Mouse (Mus musculus) limb, embryonic 12.5 days (tissue): ENCODE measurements around the gene Ralgds. TPM values are rescaled to one million over a fixed set of nuclear protein-coding genes. Genes with fewer than 3 reads are reported as not detected.

Source experiments
- ATAC-seq: fragments of 200-750 bp; cut with Nextera tagmentation; 2 replicates; pipeline ENCODE4 v1.8.0; 2017; ENCODE audit warnings: low read depth, moderate TSS enrichment; ENCODE audit not compliant: insufficient number of reproducible peaks, insufficient read depth, low FRiP score, low TSS enrichment
- H3K27ac ChIP-seq: fragments of 300-500 bp; sonication (generic); 2 replicates; pipeline ENCODE4 v1.5.1; 2016; ENCODE audit warnings: mild to moderate bottlenecking, moderate library complexity
- H3K27me3 ChIP-seq: fragments of 300-500 bp; sonication (generic); 2 replicates; pipeline ENCODE4 v1.6.1; 2016; ENCODE audit warnings: mild to moderate bottlenecking, moderate library complexity
- H3K36me3 ChIP-seq: fragments of 300-500 bp; sonication (generic); 2 replicates; pipeline ENCODE4 v1.6.1; 2016; ENCODE audit warnings: mild to moderate bottlenecking, moderate library complexity
- H3K4me1 ChIP-seq: fragments of 300-500 bp; sonication (generic); replicated peaks from 2 replicates; pipeline ENCODE4 v1.6.1; 2016
- H3K4me2 ChIP-seq: fragments of 300-500 bp; sonication (generic); 2 replicates; pipeline ENCODE4 v1.6.1; 2016; ENCODE audit warnings: mild to moderate bottlenecking, moderate library complexity
- H3K4me3 ChIP-seq: fragments of 300-500 bp; sonication (generic); replicated peaks from 2 replicates; pipeline ENCODE4 v1.5.1; 2016; ENCODE audit warnings: mild to moderate bottlenecking
- H3K9ac ChIP-seq: fragments of 300-500 bp; sonication (generic); replicated peaks from 2 replicates; pipeline ENCODE4 v1.6.1; 2016; ENCODE audit warnings: mild to moderate bottlenecking, moderate library complexity
- H3K9me3 ChIP-seq: fragments of 300-500 bp; sonication (generic); 2 replicates; pipeline ENCODE4 v1.6.1; 2016; ENCODE audit warnings: mild to moderate bottlenecking, moderate library complexity
- WGBS: fragments of 180-500 bp; shearing (Covaris S2); methylation state at CpG from one replicate; pipeline ENCODE4 v1.1.7; 2016; 5-methylcytosine and 5-hydroxymethylcytosine counted together
- polyA plus RNA-seq: library from polyadenylated mRNA; unstranded; fragments of >200 nt; fragmentation: Nextera tagmentation; extraction: Ambion mirVana; gene quantifications from 2 replicates; pipeline ENCODE4 v1.2.1, GENCODE M21; 2016

The Ralgds gene
- polyA plus RNA-seq, 1 experiment from 2014 or later, result 42.7 TPM

DNA sequence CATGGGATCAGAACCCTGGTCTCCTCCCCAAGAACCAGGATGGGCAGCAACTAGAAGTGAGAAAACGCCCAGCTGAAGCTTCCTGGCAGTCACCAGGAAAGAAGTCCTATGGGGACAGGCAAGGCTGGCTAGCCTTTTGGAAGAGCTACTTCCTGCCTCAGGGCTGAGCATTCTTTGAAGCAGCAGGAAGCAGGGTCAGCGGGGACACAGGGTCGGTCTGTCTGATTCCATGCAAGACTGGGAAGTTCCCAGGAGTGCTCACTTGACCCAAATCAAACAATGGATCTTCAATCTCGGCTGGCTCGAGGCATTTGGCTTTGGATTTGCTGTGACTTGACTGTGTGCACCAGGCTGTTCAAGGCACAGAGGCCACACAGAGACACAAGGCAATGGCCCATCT lies 53.6 kb downstream of the Ralgds start:
- peaks cover 19% of the 10 kb centered on the region for H3K4me1 ChIP-seq
- peaks cover 70% of the 10 kb centered on the region for H3K36me3 ChIP-seq
- no peak overlapping the region for H3K4me2 ChIP-seq
- WGBS, result 73% methylated on average over 5 of the region's 5 CpGs
- no peak overlapping the region for H3K27ac ChIP-seq
- ATAC-seq, result no peak
- H3K27me3 ChIP-seq, result no peaks in the 10 kb centered on the region
- no peak overlapping the region for H3K4me3 ChIP-seq
- H3K9me3 ChIP-seq, result no peaks in the 10 kb centered on the region
- H3K9ac ChIP-seq, result no peak overlapping the region

DNA sequence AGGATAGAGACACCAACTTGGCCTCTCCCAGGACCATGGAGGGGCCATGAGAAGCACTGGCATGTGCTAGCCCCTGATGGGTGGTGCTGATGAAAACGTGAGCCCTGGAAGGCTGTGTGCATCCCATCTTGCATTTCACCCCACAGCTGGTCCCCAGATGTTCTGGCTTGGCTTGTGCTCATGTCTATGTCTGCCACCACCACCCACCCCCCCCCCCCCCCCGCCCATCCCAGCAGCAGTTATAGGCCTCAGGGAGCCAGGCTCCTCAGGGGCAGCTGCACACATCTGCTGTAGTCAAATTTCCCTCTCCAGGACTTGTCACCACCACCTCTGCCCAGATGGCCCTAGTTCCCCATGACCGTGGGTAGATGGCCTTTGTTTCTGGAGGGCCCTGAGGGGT lies 57.0 kb downstream of the Ralgds start:
- Histone ChIP-seq H3K36me3 (peaks cover 100% of the 10 kb centered on the region), H3K9ac (no peak overlapping the region), H3K27ac (peak overlapping the region; percentile 67), H3K4me1 (peaks cover 17% of the 10 kb centered on the region), H3K9me3 (no peaks in the 10 kb centered on the region), H3K27me3 (no peaks in the 10 kb centered on the region), H3K4me3 (no peak overlapping the region), H3K4me2 (no peak overlapping the region)
- ATAC-seq, result no peak
- WGBS, result 14% methylated on average over 2 of the region's 3 CpGs

DNA sequence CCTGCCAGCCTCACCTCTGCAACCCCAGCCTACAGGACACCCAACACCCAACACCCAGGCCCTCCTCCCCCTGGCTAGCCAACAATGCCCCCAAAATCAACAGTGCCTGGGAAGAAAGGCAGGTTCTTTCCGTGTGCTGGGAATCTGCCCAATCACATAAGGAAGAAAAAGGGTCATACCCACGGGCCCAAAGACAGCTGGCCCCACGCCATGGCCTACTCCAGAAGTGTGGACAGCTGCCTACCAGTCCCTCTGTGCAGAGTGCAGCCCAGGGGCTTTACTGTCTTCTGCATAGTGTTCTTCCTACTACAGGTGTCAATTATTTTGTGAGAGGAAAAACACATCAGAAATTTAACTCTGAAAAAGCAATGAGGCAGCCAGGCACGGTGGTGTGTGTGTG lies 62.4 kb downstream of the Ralgds start:
- H3K4me3 ChIP-seq, result no peak overlapping the region
- WGBS, result 84% methylated on average over 4 of the region's 4 CpGs

DNA sequence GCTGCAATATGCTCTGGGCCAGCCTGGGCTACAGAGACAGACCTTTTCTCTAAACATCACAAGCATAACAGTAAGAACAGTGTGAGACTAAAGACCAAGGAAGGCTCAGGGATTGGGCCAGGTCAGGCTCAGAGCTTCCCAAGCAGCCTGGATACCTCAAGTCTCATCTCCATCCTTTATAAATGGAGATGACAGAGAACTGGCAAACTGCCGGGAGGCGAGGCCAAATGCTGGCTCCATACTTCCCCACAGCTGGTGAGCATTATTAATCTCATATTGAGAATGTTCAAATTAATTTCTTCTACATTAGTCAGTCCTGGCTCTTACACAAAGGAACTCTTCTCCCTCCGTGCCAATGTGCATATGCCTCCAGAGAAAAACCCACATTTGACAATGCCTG lies 63.9 kb downstream of the Ralgds start:
- Histone ChIP-seq H3K27ac (no peak overlapping the region), H3K9me3 (no peaks in the 10 kb centered on the region), H3K27me3 (no peaks in the 10 kb centered on the region), H3K4me3 (no peak overlapping the region), H3K4me2 (no peak overlapping the region), H3K4me1 (peaks cover 3% of the 10 kb centered on the region; the same call in 1 of the 2 replicates), H3K9ac (no peak overlapping the region), H3K36me3 (peaks cover 92% of the 10 kb centered on the region)
- no peak for ATAC-seq
- WGBS, result 91% methylated on average over 3 of the region's 3 CpGs

More for the DNA sequence above, 62.4 kb downstream of the Ralgds start:
- Histone ChIP-seq H3K9ac (no peak overlapping the region), H3K4me1 (peaks cover 2% of the 10 kb centered on the region; the same call in 1 of the 2 replicates), H3K27ac (no peak overlapping the region), H3K36me3 (peaks cover 99% of the 10 kb centered on the region), H3K9me3 (no peaks in the 10 kb centered on the region), H3K4me2 (no peak overlapping the region), H3K27me3 (no peaks in the 10 kb centered on the region)
- ATAC-seq, result no peak

DNA sequence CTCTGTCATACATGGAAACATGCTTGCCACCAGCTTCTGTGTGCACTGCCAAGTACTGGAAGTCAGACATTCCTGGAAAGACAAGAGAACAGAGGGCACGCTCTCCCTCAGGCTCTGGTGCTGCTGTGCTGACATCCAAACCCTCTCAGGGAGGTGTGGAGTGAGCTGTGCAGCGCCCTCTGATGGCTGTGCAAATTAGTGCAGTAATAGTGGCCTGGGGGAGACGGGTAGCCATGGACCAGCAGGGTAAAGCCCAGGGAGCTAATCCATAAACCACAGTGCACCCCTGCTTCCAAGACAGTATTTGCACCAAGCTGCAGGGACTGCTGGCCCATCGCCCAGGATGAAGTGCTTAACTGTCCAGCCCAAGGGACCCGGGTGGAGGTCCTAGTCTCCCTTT lies 65.1 kb downstream of the Ralgds start:
- WGBS, result 78% methylated on average over 5 of the region's 5 CpGs

DNA sequence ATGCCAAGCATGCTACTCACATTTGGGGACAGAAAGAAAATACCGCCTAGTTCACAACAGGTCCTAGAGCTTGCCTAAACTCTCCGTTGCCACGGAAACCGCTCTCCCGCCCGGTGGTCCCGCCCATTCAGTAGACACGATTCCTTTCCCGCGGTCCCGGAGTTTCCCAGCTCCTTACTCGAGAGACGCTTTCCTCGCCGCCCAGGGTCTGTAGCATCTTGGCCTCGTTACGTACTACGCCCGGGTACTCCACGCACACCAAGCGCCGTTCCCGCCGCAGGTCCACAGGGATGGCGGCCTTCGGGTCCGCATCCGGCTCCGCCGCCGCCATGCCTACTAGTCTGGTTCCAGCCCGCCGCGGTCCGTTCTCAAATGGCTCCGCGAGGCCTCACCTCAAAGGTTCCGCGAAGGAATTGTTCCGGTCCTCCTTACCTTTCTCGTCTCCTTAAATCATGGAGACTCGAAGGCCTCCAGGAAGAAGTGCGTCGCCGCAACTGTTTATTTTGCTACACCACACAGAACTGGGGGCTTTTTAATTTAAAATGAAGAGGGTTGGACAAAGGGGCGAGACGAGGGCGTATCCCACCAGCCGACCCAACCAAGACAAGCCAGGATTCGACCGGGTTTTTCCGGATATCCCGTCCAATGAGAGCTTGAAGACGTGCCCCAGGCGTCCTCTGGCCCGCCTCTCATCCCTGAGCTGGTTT lies 69.9 kb downstream of the Ralgds start:
- H3K36me3 ChIP-seq, result peaks cover 32% of the 10 kb centered on the region
- H3K4me3 ChIP-seq, result peak overlapping the region; percentile 71
- peaks cover 10% of the 10 kb centered on the region; the same call in 1 of the 2 replicates for H3K4me1 ChIP-seq
- peak overlapping the region; percentile 89 for H3K27ac ChIP-seq
- under 1% methylated on average over 56 of the region's 56 CpGs for WGBS
- peak; percentile 88 for ATAC-seq
- no peaks in the 10 kb centered on the region for H3K9me3 ChIP-seq
- no peaks in the 10 kb centered on the region for H3K27me3 ChIP-seq
- H3K4me2 ChIP-seq, result peak overlapping the region; percentile 73
- peak overlapping the region; percentile 67 for H3K9ac ChIP-seq

More for the DNA sequence above, 65.1 kb downstream of the Ralgds start:
- Histone ChIP-seq H3K4me3 (no peak overlapping the region), H3K27ac (no peak overlapping the region), H3K4me2 (no peak overlapping the region), H3K36me3 (peaks cover 80% of the 10 kb centered on the region), H3K4me1 (peaks cover 7% of the 10 kb centered on the region; the same call in 1 of the 2 replicates), H3K9ac (no peak overlapping the region), H3K27me3 (no peaks in the 10 kb centered on the region), H3K9me3 (no peaks in the 10 kb centered on the region)
- ATAC-seq, result no peak

DNA sequence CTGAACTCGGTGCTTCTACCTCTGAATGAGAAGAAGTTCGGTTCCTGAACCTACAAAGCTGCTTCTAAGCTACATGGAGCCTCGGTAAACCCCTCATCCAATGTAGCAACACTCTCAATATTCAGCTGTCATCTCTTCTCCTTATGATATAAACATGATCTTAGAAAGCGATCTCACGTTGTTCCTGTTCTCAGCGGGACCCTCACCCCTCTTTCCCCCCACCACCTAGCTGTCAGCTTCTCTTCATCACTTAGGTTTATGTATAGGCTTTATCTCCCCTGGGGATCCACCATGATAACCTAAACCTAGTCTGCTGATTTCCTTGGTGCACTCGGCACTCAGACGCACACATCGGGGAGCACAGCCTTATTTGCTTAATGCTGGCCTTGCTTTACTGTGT lies 70.7 kb downstream of the Ralgds start, which contains the start of gene Gtf3c5:
Gene Gtf3c5 (minus strand): TSS at position 101 of the 400 bp plus-strand sequence.
- no peaks in the 10 kb centered on the region for H3K27me3 ChIP-seq
- peak within 1 kb of the TSS; percentile 67 for H3K9ac ChIP-seq
- H3K4me3 ChIP-seq, result peak within 1 kb of the TSS; percentile 71
- peak within 1 kb of the TSS; percentile 73 for H3K4me2 ChIP-seq
- 75% methylated on average over 9 of the region's 9 CpGs for WGBS
- H3K27ac ChIP-seq, result peak within 1 kb of the TSS; percentile 89
- H3K36me3 ChIP-seq, result peaks cover 24% of the 10 kb centered on the region
- H3K4me1 ChIP-seq, result peaks cover 10% of the 10 kb centered on the region; the same call in 1 of the 2 replicates
- no peaks in the 10 kb centered on the region for H3K9me3 ChIP-seq
- no peak for ATAC-seq

DNA sequence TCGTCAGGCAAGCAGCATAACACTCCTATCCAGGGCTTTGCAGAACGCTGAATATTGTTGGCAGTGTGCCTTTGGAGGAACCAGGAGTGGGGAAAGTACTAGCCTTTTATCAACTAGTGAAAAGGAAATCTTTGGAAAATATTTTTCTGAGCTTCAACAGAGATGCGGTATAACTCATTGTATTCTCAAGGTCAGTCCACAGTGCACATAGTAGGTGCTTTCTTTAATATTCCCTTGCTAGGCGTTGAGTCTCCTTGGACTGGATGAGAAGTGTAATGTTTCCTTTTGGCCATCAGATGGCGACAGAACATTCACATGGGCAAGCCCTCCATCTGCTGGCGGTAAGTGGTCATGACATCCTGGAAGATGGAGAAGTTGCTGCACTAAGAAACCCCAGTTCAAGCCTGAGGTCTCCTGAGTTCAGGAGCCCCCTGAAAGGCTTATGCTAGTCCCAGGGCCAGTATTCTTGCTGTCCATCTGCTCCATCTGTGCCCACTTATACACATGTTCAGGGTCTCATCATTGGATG lies 72.2 kb downstream of the Ralgds start:
- no peaks in the 10 kb centered on the region for H3K27me3 ChIP-seq
- ATAC-seq, result no peak
- no peak overlapping the region for H3K4me2 ChIP-seq
- 19% methylated on average over 6 of the region's 6 CpGs for WGBS
- H3K36me3 ChIP-seq, result peaks cover 9% of the 10 kb centered on the region
- H3K27ac ChIP-seq, result no peak overlapping the region
- no peak overlapping the region for H3K4me3 ChIP-seq
- no peak overlapping the region for H3K9ac ChIP-seq
- H3K9me3 ChIP-seq, result no peaks in the 10 kb centered on the region
- peaks cover 10% of the 10 kb centered on the region; the same call in 1 of the 2 replicates for H3K4me1 ChIP-seq

DNA sequence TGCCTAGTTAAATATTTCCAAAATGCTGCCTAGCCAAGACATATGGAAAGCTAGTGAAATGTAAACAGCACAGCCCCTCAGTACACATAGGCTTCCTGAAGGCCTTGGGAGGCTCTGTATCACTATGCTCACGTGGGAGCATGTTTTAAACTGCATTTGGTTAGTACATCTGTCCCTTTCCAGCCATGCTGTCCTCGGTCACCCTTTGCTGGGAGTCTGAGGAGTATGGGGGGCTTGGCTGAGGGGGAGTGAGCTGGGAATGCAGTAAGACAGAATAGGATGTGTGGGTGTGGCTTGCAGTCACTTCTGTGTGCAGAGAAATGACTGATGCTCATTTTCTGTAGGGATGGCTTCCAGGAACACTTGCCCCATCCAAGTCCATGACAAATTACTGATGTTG lies 72.8 kb downstream of the Ralgds start:
- Histone ChIP-seq H3K36me3 (peaks cover 4% of the 10 kb centered on the region), H3K27ac (no peak overlapping the region), H3K4me1 (peaks cover 10% of the 10 kb centered on the region; the same call in 1 of the 2 replicates), H3K9me3 (no peaks in the 10 kb centered on the region), H3K4me3 (no peak overlapping the region), H3K27me3 (no peaks in the 10 kb centered on the region), H3K9ac (no peak overlapping the region), H3K4me2 (no peak overlapping the region)
- WGBS, result 46% methylated on average over 2 of the region's 2 CpGs
- no peak for ATAC-seq

DNA sequence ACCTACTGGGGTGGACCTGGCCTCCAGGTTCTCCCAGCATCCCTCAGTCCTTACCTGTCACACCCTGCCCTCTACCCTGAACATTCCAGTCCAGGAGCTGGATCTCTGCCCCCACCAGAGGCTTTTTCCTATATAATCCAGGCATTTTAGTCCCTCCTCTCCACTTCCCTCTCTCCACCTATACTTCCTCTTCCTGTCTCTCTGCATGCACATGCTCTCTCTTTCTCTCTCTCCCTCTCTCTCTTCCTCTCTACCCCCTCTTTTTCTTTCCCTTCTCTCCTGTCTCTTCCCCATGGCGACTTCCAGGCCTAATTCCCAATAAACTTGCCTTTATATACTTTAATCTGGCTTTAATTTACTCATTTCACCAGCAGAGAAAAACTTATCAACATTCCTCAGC lies 75.6 kb downstream of the Ralgds start:
- no peaks in the 10 kb centered on the region for H3K9me3 ChIP-seq
- no peak overlapping the region for H3K9ac ChIP-seq
- H3K27ac ChIP-seq, result no peak overlapping the region
- WGBS, result 42% methylated on average over 1 of the region's 1 CpGs
- ATAC-seq, result no peak
- H3K27me3 ChIP-seq, result peaks cover 13% of the 10 kb centered on the region; the same call in 1 of the 2 replicates
- no peak overlapping the region for H3K4me3 ChIP-seq
- no peaks in the 10 kb centered on the region for H3K36me3 ChIP-seq
- H3K4me2 ChIP-seq, result no peak overlapping the region
- no peaks in the 10 kb centered on the region for H3K4me1 ChIP-seq

DNA sequence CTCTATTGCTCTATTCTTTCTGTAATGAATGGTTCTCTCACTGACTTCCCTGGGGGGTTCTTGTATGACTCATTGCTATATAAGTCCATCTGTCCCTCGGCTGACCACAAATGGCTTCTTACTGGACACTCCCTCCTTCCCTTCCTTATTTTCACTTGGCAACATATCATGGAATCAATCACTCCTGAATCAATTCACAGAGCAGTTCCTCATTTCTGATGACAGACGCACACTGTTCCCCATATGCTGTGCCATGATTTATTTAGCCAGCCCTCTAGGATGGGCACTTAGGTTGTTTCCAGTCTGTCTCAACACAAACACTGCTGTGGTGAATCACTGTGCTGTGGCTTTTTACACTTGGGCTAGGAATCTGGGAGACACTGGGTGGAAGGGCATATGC lies 78.6 kb downstream of the Ralgds start:
- no peak overlapping the region for H3K4me2 ChIP-seq
- H3K36me3 ChIP-seq, result no peaks in the 10 kb centered on the region
- no peak overlapping the region for H3K27ac ChIP-seq
- 84% methylated on average over 2 of the region's 2 CpGs for WGBS
- H3K4me3 ChIP-seq, result no peak overlapping the region
- peaks cover 24% of the 10 kb centered on the region; the same call in 1 of the 2 replicates for H3K27me3 ChIP-seq
- no peaks in the 10 kb centered on the region for H3K9me3 ChIP-seq
- no peaks in the 10 kb centered on the region for H3K4me1 ChIP-seq
- no peak overlapping the region for H3K9ac ChIP-seq
- no peak for ATAC-seq
